Comparison of ENCODE assay signal across 20 mouse cellular contexts in the genomic region with DNA sequence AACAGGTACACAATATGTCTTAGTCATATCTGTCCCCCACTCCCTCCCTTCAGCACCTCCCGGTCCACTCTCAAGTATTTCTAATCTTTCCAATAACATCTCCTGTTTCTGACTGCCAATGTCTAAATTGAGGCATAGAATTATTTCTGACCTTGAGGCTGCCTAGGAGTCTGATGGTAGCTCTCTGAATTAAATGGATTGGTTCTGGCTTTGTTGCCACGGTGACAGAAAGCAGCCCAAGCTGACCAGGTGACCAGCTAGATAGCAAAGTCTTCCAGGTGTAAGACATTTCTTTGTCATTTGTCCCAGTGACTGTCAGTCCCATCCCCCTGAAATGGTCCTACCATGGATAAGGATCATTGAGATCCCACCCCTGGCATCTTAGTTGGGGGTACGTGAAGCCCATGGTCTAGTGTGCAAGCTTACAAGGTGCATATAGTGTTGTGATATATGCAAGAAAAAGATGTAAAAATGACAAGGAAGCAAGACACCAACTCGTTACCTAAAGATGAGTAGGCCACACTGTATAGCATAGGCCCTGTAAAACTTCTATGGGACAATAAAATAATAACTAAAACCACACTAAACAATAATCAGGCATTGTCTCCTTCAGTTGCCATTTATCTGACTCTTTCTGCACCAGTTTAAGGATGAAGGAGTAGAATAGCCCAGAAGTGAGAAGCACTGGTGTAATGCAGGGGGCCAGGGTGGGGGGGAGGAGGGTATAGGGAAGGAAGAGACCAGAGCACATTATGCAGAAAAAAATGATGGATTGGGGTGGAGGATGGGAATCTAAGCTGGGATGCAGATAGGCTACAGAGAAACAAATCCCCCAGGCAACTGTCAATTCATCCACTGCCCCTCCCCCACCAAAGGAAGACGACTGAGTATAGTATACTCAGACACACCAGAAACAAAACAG.
DNase-seq lines count a peak whose midpoint lies in the region; ATAC-seq lines count a peak whose summit lies in the region.
"Had no signal": no experiment of that assay in that cellular context is flagged by ENCODE, and none has a peak within 500 bp of the region (broad histone marks: within the 10 kb centered on the region; RNA-seq: fewer than 3 reads in every experiment).

No protein-coding gene starts in this region.

- no peak overlapping the region for H3K9ac ChIP-seq in heart, embryonic 11.5 days (ENCODE audit: low read depth, low read length)
- no peak overlapping the region for H3K9ac ChIP-seq in hindbrain, embryonic 11.5 days (ENCODE audit: low read depth, low read length)
- H3K9ac ChIP-seq in hindbrain, embryonic 16.5 days (ENCODE audit: low read depth, low read length) = no peak overlapping the region
- no peak overlapping the region for H3K9ac ChIP-seq in neural tube, embryonic 12.5 days
- H3K9ac ChIP-seq in intestine, embryonic 15.5 days = no peak overlapping the region
- H3K9ac ChIP-seq: embryonic facial prominence, embryonic 12.5 days had no signal

- DNase-seq in heart, adult 11 months = peak; percentile 40
- peak; percentile 56 for DNase-seq in hindbrain, embryonic 11.5 days (ENCODE audit: low spot score)
- no peak for DNase-seq in urinary bladder, postnatal 36 days (ENCODE audit: low spot score in 2 of 2)
- DNase-seq: adrenal gland, postnatal 14 days; cerebellum, adult 9-11 months; gastrocnemius, postnatal 36 days; heart, postnatal 14 days; lung, adult 2 months; spleen, adult 18-20 months; thymus, adult 2 months had no signal

- H3K27ac ChIP-seq in heart, embryonic 11.5 days (ENCODE audit: low read depth, low read length) = no peak overlapping the region
- peak overlapping the region; percentile 56 for H3K27ac ChIP-seq in hindbrain, embryonic 11.5 days (ENCODE audit: low read depth, low read length)
- H3K27ac ChIP-seq in hindbrain, embryonic 16.5 days (ENCODE audit: low read depth, low read length) = no peak overlapping the region
- no peak overlapping the region for H3K27ac ChIP-seq in neural tube, embryonic 12.5 days
- H3K27ac ChIP-seq in intestine, embryonic 15.5 days = no peak overlapping the region
- H3K27ac ChIP-seq: embryonic facial prominence, embryonic 12.5 days; heart, embryonic 10.5 days; macrophage had no signal

- no peak overlapping the region for H3K4me3 ChIP-seq in heart, embryonic 11.5 days (ENCODE audit: low read depth, low read length)
- H3K4me3 ChIP-seq in hindbrain, embryonic 11.5 days (ENCODE audit: low read depth, low read length) = no peak overlapping the region
- H3K4me3 ChIP-seq in hindbrain, embryonic 16.5 days (ENCODE audit: low read length) = no peak overlapping the region
- H3K4me3 ChIP-seq in neural tube, embryonic 12.5 days = no peak overlapping the region
- H3K4me3 ChIP-seq in intestine, embryonic 15.5 days (replicated peaks) = no peak overlapping the region
- H3K4me3 ChIP-seq: embryonic facial prominence, embryonic 12.5 days; heart, embryonic 10.5 days had no signal

- no peaks in the 10 kb centered on the region for H3K36me3 ChIP-seq in heart, embryonic 11.5 days (ENCODE audit: control insufficient read depth, insufficient read depth, low read length)
- no peaks in the 10 kb centered on the region for H3K36me3 ChIP-seq in hindbrain, embryonic 11.5 days (ENCODE audit: control insufficient read depth, insufficient read depth, low read length)
- no peaks in the 10 kb centered on the region for H3K36me3 ChIP-seq in hindbrain, embryonic 16.5 days (ENCODE audit: control insufficient read depth, insufficient read depth, low read length)
- H3K36me3 ChIP-seq in neural tube, embryonic 12.5 days = no peaks in the 10 kb centered on the region
- no peaks in the 10 kb centered on the region for H3K36me3 ChIP-seq in intestine, embryonic 15.5 days
- H3K36me3 ChIP-seq: embryonic facial prominence, embryonic 12.5 days; heart, embryonic 10.5 days had no signal

- WGBS in heart, embryonic 11.5 days (ENCODE audit: insufficient replicate concordance) = 71% methylated on average over 5 of the region's 5 CpGs
- 76% methylated on average over 5 of the region's 5 CpGs for WGBS in hindbrain, embryonic 11.5 days
- 69% methylated on average over 5 of the region's 5 CpGs for WGBS in hindbrain, embryonic 16.5 days
- 76% methylated on average over 5 of the region's 5 CpGs for WGBS in neural tube, embryonic 12.5 days
- WGBS in intestine, embryonic 15.5 days = 81% methylated on average over 5 of the region's 5 CpGs

- peaks cover 5% of the 10 kb centered on the region for H3K4me1 ChIP-seq in heart, embryonic 11.5 days (ENCODE audit: control insufficient read depth, insufficient read depth, low read length)
- 0 out of 2 replicates have a peak, but pooled peaks cover 2% of the 10 kb centered on the region for H3K4me1 ChIP-seq in hindbrain, embryonic 11.5 days (replicated peaks; ENCODE audit: control insufficient read depth, insufficient read depth, low read length)
- H3K4me1 ChIP-seq in hindbrain, embryonic 16.5 days (ENCODE audit: control insufficient read depth, insufficient read depth, low read depth, low read length) = no peaks in the 10 kb centered on the region
- H3K4me1 ChIP-seq in neural tube, embryonic 12.5 days = peaks cover 6% of the 10 kb centered on the region
- no peaks in the 10 kb centered on the region for H3K4me1 ChIP-seq in intestine, embryonic 15.5 days (replicated peaks)
- H3K4me1 ChIP-seq: embryonic facial prominence, embryonic 12.5 days had no signal

- ATAC-seq in heart, embryonic 11.5 days (replicated peaks; ENCODE audit: insufficient number of reproducible peaks, low FRiP score, low TSS enrichment) = no peak
- peak; percentile 85 for ATAC-seq in hindbrain, embryonic 11.5 days (ENCODE audit: low FRiP score)
- 0 out of 2 replicates have a peak, but pooled peaks have one; percentile 14 for ATAC-seq in hindbrain, embryonic 16.5 days
- ATAC-seq in neural tube, embryonic 12.5 days (ENCODE audit: low FRiP score, low read depth) = peak; percentile 68
- no peak for ATAC-seq in intestine, embryonic 15.5 days
- ATAC-seq: activated CD4-positive, CD25-positive, alpha-beta regulatory T cell, adult 4 months; inflammation-experienced regulatory T-cells, adult 6 months; Patski had no signal

- no peak overlapping the region for H3K4me2 ChIP-seq in heart, embryonic 11.5 days
- H3K4me2 ChIP-seq in hindbrain, embryonic 11.5 days (replicated peaks; ENCODE audit: low read depth, low read length) = no peak overlapping the region
- H3K4me2 ChIP-seq in hindbrain, embryonic 16.5 days (ENCODE audit: low read length) = no peak overlapping the region
- H3K4me2 ChIP-seq in neural tube, embryonic 12.5 days (replicated peaks) = no peak overlapping the region
- H3K4me2 ChIP-seq in intestine, embryonic 15.5 days (replicated peaks) = no peak overlapping the region
- H3K4me2 ChIP-seq: embryonic facial prominence, embryonic 12.5 days had no signal

- H3K27me3 ChIP-seq in heart, embryonic 11.5 days (ENCODE audit: control insufficient read depth, insufficient read depth, low read length) = no peaks in the 10 kb centered on the region
- H3K27me3 ChIP-seq in hindbrain, embryonic 11.5 days (ENCODE audit: control insufficient read depth, insufficient read depth, low read length) = no peaks in the 10 kb centered on the region
- H3K27me3 ChIP-seq in hindbrain, embryonic 16.5 days (replicated peaks; ENCODE audit: control insufficient read depth, insufficient read depth, low read length) = no peaks in the 10 kb centered on the region
- no peaks in the 10 kb centered on the region for H3K27me3 ChIP-seq in neural tube, embryonic 12.5 days (replicated peaks)
- no peaks in the 10 kb centered on the region for H3K27me3 ChIP-seq in intestine, embryonic 15.5 days (replicated peaks)
- H3K27me3 ChIP-seq: embryonic facial prominence, embryonic 12.5 days; Patski had no signal

- H3K9me3 ChIP-seq in heart, embryonic 11.5 days (replicated peaks; ENCODE audit: control insufficient read depth, low read length) = no peaks in the 10 kb centered on the region
- no peaks in the 10 kb centered on the region; the same call in 1 of the 2 replicates for H3K9me3 ChIP-seq in hindbrain, embryonic 11.5 days (ENCODE audit: control insufficient read depth, low read length)
- H3K9me3 ChIP-seq in hindbrain, embryonic 16.5 days (ENCODE audit: control insufficient read depth, low read length) = no peaks in the 10 kb centered on the region
- no peaks in the 10 kb centered on the region for H3K9me3 ChIP-seq in neural tube, embryonic 12.5 days
- H3K9me3 ChIP-seq in intestine, embryonic 15.5 days = no peaks in the 10 kb centered on the region
- H3K9me3 ChIP-seq: embryonic facial prominence, embryonic 12.5 days; heart, embryonic 10.5 days had no signal

Comparison
In these comparisons a context has a peak if more than half of its experiments do, and no peak if none do; other contexts are left out.
1. DNase-seq: peak in heart, adult 11 months (single experiment) and hindbrain, embryonic 11.5 days (single experiment); none in urinary bladder, postnatal 36 days (0 of 2).
2. ATAC-seq: peak in hindbrain, embryonic 11.5 days (single experiment), hindbrain, embryonic 16.5 days (single experiment) and neural tube, embryonic 12.5 days (single experiment); none in heart, embryonic 11.5 days (single experiment) and intestine, embryonic 15.5 days (single experiment).